Mouse (Mus musculus): ENCODE measurements at regions not wholly inside any gene's neighbourhood (a gene's known extent, or its start where the extent isn't known, plus 50 kb on each side); places are given as distances from the start of the nearest gene placed in this dataset.

GRCm38 (mm10) chr12:93342933-93343332 lies 1494.0 kb upstream of the Sel1l start:
- no peak for TF ChIP-seq CHD2 (IDR thresholded peaks at IDR 0.05; ENCODE audit: low read depth, low read length)
- no peak for TF ChIP-seq MAFK (IDR thresholded peaks at IDR 0.05; ENCODE audit: insufficient read depth, low read depth, low read length)
- no peak for TF ChIP-seq ZC3H11A (IDR thresholded peaks at IDR 0.05; ENCODE audit: borderline replicate concordance, low read depth, low read length)
- TF ChIP-seq HCFC1 (IDR thresholded peaks at IDR 0.05; ENCODE audit: borderline replicate concordance, insufficient read depth, low read length) = no peak
- no peak for TF ChIP-seq ZNF384 (IDR thresholded peaks at IDR 0.05; ENCODE audit: low read depth, low read length)
- Histone ChIP-seq H3K9me3 (ENCODE audit: control insufficient read depth, insufficient read depth, low read depth, low read length) (no peaks in the 10 kb centered on the region), H3K9ac (ENCODE audit: insufficient read depth, low read depth, low read length, poor library complexity, severe bottlenecking) (no peak overlapping the region), H3K4me1 (ENCODE audit: control insufficient read depth in 2 of 2, insufficient read depth in 2 of 2, low read length in 2 of 2, poor library complexity in 1 of 2) (no peaks in the 10 kb centered on the region), H3K4me3 (ENCODE audit: insufficient read depth in 1 of 2, low read depth in 1 of 2, low read length in 2 of 2, poor library complexity in 1 of 2, severe bottlenecking in 1 of 2) (no peak overlapping the region), H3K36me3 (ENCODE audit: control insufficient read depth, insufficient read depth, low read length, poor library complexity, severe bottlenecking) (no peaks in the 10 kb centered on the region), H3K27ac (ENCODE audit: insufficient read depth, low read depth, low read length, poor library complexity, severe bottlenecking) (no peak overlapping the region)
- in situ Hi-C loops (cut with MboI; ENCODE audit: low sequenced_read_pairs in 2 of 2, unreplicated experiment in 2 of 2) = no loop called here
- no peak for DNase-seq (ENCODE audit: low read depth, low spot score)

DNA sequence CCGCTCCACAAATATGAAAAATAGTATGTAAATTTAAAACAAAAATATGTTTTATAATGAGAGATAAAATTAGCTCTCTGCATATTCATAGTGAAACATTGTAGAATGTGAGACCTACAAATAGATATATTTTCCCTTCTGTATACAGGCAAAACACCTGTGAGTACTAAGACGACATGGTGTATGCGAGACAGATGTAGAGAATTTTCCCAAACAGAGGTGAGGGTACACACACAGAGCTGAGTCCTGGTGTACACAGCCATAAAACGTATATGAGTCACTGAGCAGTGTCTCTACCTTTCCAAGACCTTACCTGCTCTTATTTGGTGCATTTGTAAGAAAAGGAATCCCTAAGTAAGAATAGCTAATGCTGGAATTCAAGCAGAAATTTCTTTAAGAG lies 1493.6 kb upstream of the Sel1l start:
- H3K9me3 ChIP-seq (ENCODE audit: control insufficient read depth, insufficient read depth, low read depth, low read length) = no peaks in the 10 kb centered on the region
- DNase-seq (ENCODE audit: low read depth, low spot score) = no peak
- TF ChIP-seq ZC3H11A (IDR thresholded peaks at IDR 0.05; ENCODE audit: borderline replicate concordance, low read depth, low read length) (no peak), MAFK (IDR thresholded peaks at IDR 0.05; ENCODE audit: insufficient read depth, low read depth, low read length) (no peak), CHD2 (IDR thresholded peaks at IDR 0.05; ENCODE audit: low read depth, low read length) (no peak), HCFC1 (IDR thresholded peaks at IDR 0.05; ENCODE audit: borderline replicate concordance, insufficient read depth, low read length) (no peak), ZNF384 (IDR thresholded peaks at IDR 0.05; ENCODE audit: low read depth, low read length) (no peak)
- in situ Hi-C loops (cut with MboI; ENCODE audit: low sequenced_read_pairs in 2 of 2, unreplicated experiment in 2 of 2) = no loop called here
- H3K4me3 ChIP-seq (ENCODE audit: insufficient read depth in 1 of 2, low read depth in 1 of 2, low read length in 2 of 2, poor library complexity in 1 of 2, severe bottlenecking in 1 of 2) = no peak overlapping the region
- H3K4me1 ChIP-seq (ENCODE audit: control insufficient read depth in 2 of 2, insufficient read depth in 2 of 2, low read length in 2 of 2, poor library complexity in 1 of 2) = no peaks in the 10 kb centered on the region
- no peaks in the 10 kb centered on the region for H3K36me3 ChIP-seq (ENCODE audit: control insufficient read depth, insufficient read depth, low read length, poor library complexity, severe bottlenecking)
- H3K27ac ChIP-seq (ENCODE audit: insufficient read depth, low read depth, low read length, poor library complexity, severe bottlenecking) = no peak overlapping the region
- no peak overlapping the region for H3K9ac ChIP-seq (ENCODE audit: insufficient read depth, low read depth, low read length, poor library complexity, severe bottlenecking)

- in situ Hi-C loops (cut with MboI; ENCODE audit: low sequenced_read_pairs in 2 of 2, unreplicated experiment in 2 of 2) = no loop called here
- no peak for TF ChIP-seq ZC3H11A (IDR thresholded peaks at IDR 0.05; ENCODE audit: borderline replicate concordance, low read depth, low read length)
- no peak for TF ChIP-seq MAFK (IDR thresholded peaks at IDR 0.05; ENCODE audit: insufficient read depth, low read depth, low read length)
- TF ChIP-seq HCFC1 (IDR thresholded peaks at IDR 0.05; ENCODE audit: borderline replicate concordance, insufficient read depth, low read length) = no peak
- TF ChIP-seq CHD2 (IDR thresholded peaks at IDR 0.05; ENCODE audit: low read depth, low read length) = no peak
- TF ChIP-seq ZNF384 (IDR thresholded peaks at IDR 0.05; ENCODE audit: low read depth, low read length) = no peak
- Histone ChIP-seq H3K27ac (ENCODE audit: insufficient read depth, low read depth, low read length, poor library complexity, severe bottlenecking) (no peak overlapping the region), H3K4me3 (ENCODE audit: insufficient read depth in 1 of 2, low read depth in 1 of 2, low read length in 2 of 2, poor library complexity in 1 of 2, severe bottlenecking in 1 of 2) (no peak overlapping the region), H3K9ac (ENCODE audit: insufficient read depth, low read depth, low read length, poor library complexity, severe bottlenecking) (no peak overlapping the region), H3K9me3 (ENCODE audit: control insufficient read depth, insufficient read depth, low read depth, low read length) (no peaks in the 10 kb centered on the region), H3K4me1 (ENCODE audit: control insufficient read depth in 2 of 2, insufficient read depth in 2 of 2, low read length in 2 of 2, poor library complexity in 1 of 2) (no peaks in the 10 kb centered on the region), H3K36me3 (ENCODE audit: control insufficient read depth, insufficient read depth, low read length, poor library complexity, severe bottlenecking) (no peaks in the 10 kb centered on the region)
- DNase-seq (ENCODE audit: low read depth, low spot score) = no peak
Observed at GRCm38 (mm10) chr12:93335520-93335919, 1486.6 kb upstream of the Sel1l start.

DNA sequence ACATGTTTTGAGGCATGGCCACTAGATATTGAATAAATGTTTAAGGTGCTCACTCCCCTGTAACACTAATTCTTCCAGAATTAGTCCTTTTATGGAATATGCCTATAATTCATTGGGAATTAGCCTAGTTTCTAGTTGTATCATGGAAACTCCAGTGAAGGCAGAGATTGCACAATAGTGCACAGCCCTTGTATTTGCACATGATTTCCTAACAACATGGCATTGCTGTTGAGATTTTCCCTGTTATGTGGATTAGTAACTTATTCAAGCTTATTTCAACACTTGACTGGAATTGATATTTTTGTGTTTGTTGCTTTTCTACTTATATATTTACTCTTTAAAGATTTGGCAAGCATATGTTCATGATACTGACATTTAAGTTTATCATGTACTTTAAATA lies 1463.3 kb upstream of the Sel1l start:
- Histone ChIP-seq H3K4me3 (ENCODE audit: insufficient read depth in 1 of 2, low read depth in 1 of 2, low read length in 2 of 2, poor library complexity in 1 of 2, severe bottlenecking in 1 of 2) (no peak overlapping the region), H3K27ac (ENCODE audit: insufficient read depth, low read depth, low read length, poor library complexity, severe bottlenecking) (no peak overlapping the region), H3K9ac (ENCODE audit: insufficient read depth, low read depth, low read length, poor library complexity, severe bottlenecking) (no peak overlapping the region), H3K4me1 (ENCODE audit: control insufficient read depth in 2 of 2, insufficient read depth in 2 of 2, low read length in 2 of 2, poor library complexity in 1 of 2) (no peaks in the 10 kb centered on the region), H3K9me3 (ENCODE audit: control insufficient read depth, insufficient read depth, low read depth, low read length) (no peaks in the 10 kb centered on the region), H3K36me3 (ENCODE audit: control insufficient read depth, insufficient read depth, low read length, poor library complexity, severe bottlenecking) (no peaks in the 10 kb centered on the region)
- TF ChIP-seq ZNF384 (IDR thresholded peaks at IDR 0.05; ENCODE audit: low read depth, low read length) = no peak
- no peak for TF ChIP-seq HCFC1 (IDR thresholded peaks at IDR 0.05; ENCODE audit: borderline replicate concordance, insufficient read depth, low read length)
- TF ChIP-seq CHD2 (IDR thresholded peaks at IDR 0.05; ENCODE audit: low read depth, low read length) = no peak
- TF ChIP-seq MAFK (IDR thresholded peaks at IDR 0.05; ENCODE audit: insufficient read depth, low read depth, low read length) = no peak
- no peak for TF ChIP-seq ZC3H11A (IDR thresholded peaks at IDR 0.05; ENCODE audit: borderline replicate concordance, low read depth, low read length)
- in situ Hi-C loops (cut with MboI; ENCODE audit: low sequenced_read_pairs in 2 of 2, unreplicated experiment in 2 of 2) = no loop called here
- no peak for DNase-seq (ENCODE audit: low read depth, low spot score)

- in situ Hi-C loops (cut with MboI; ENCODE audit: low sequenced_read_pairs in 2 of 2, unreplicated experiment in 2 of 2) = no loop called here
- TF ChIP-seq MAFK (IDR thresholded peaks at IDR 0.05; ENCODE audit: insufficient read depth, low read depth, low read length) = no peak
Observed at GRCm38 (mm10) chr12:93281816-93282215, 1432.9 kb upstream of the Sel1l start.

More at GRCm38 (mm10) chr12:93281816-93282215, 1432.9 kb upstream of the Sel1l start:
- H3K36me3 ChIP-seq (ENCODE audit: control insufficient read depth, insufficient read depth, low read length, poor library complexity, severe bottlenecking) = no peaks in the 10 kb centered on the region
- H3K4me3 ChIP-seq (ENCODE audit: insufficient read depth in 1 of 2, low read depth in 1 of 2, low read length in 2 of 2, poor library complexity in 1 of 2, severe bottlenecking in 1 of 2) = no peak overlapping the region
- no peak for DNase-seq (ENCODE audit: low read depth, low spot score)
- no peaks in the 10 kb centered on the region for H3K4me1 ChIP-seq (ENCODE audit: control insufficient read depth in 2 of 2, insufficient read depth in 2 of 2, low read length in 2 of 2, poor library complexity in 1 of 2)
- no peak overlapping the region for H3K27ac ChIP-seq (ENCODE audit: insufficient read depth, low read depth, low read length, poor library complexity, severe bottlenecking)
- H3K9me3 ChIP-seq (ENCODE audit: control insufficient read depth, insufficient read depth, low read depth, low read length) = no peaks in the 10 kb centered on the region
- no peak overlapping the region for H3K9ac ChIP-seq (ENCODE audit: insufficient read depth, low read depth, low read length, poor library complexity, severe bottlenecking)

All from ES-E14 (cell line).